Mouse (Mus musculus) heart, adult 2 months (tissue): ENCODE measurements around the gene Stt3a. TPM values are rescaled to one million over a fixed set of nuclear protein-coding genes. Genes with fewer than 3 reads are reported as not detected.
A peak's percentile ranks its signal among the peaks of the same experiment; 100 is the strongest.

Source experiments
- DNase-seq, 2 experiments: peaks; one replicate each; pipeline ENCODE4 v3.0.0; 2021
- H3K27ac ChIP-seq: fragments of 200-600 bp; 2 replicates; pipeline ENCODE4 v1.8.1; 2022
- H3K27me3 ChIP-seq: fragments of 200-500 bp; 2 replicates; pipeline ENCODE4 v1.6.1; 2012; ENCODE audit warnings: mild to moderate bottlenecking, low read length, inconsistent platforms, mixed read lengths; ENCODE audit not compliant: control insufficient read depth, insufficient read depth
- H3K36me3 ChIP-seq: fragments of 200-500 bp; 2 replicates; pipeline ENCODE4 v1.6.1; 2012; ENCODE audit warnings: low read length, inconsistent platforms; ENCODE audit not compliant: control insufficient read depth, insufficient read depth
- H3K4me1 ChIP-seq: fragments of 200-500 bp; 2 replicates; pipeline ENCODE4 v1.6.1; 2011; ENCODE audit warnings: low read length; ENCODE audit not compliant: control insufficient read depth, insufficient read depth
- H3K4me3 ChIP-seq: fragments of 200-600 bp; 2 replicates; pipeline ENCODE4 v1.8.1; 2022
- H3K79me2 ChIP-seq: fragments of 200-500 bp; replicated peaks from 2 replicates; pipeline ENCODE4 v1.6.1; 2012; ENCODE audit warnings: mild to moderate bottlenecking, inconsistent platforms, low read length, moderate library complexity, mixed read lengths; ENCODE audit not compliant: control insufficient read depth, insufficient read depth
- H3K9ac ChIP-seq: fragments of 200-500 bp; 2 replicates; pipeline ENCODE4 v1.6.1; 2012; ENCODE audit warnings: low read depth, mild to moderate bottlenecking, control low read depth, inconsistent platforms, low read length, mixed read lengths
- CTCF ChIP-seq: fragments of 200-600 bp; IDR thresholded peaks from 2 replicates; pipeline ENCODE4 v1.8.1; 2022; ENCODE audit warnings: antibody characterized with exemption, mild to moderate bottlenecking, moderate library complexity
- EP300 ChIP-seq: fragments of 200-500 bp; IDR thresholded peaks from 2 replicates; pipeline ENCODE4 v1.6.1; 2011; ENCODE audit warnings: low read depth, low read length, control low read depth; ENCODE audit not compliant: insufficient read depth
- POLR2A ChIP-seq: fragments of 200-500 bp; IDR thresholded peaks from 2 replicates; pipeline ENCODE4 v1.6.1; 2011; ENCODE audit warnings: mild to moderate bottlenecking, low read depth, low read length, control low read depth; ENCODE audit not compliant: insufficient read depth
- WGBS: fragments of 180-500 bp; shearing (Covaris S2); methylation state at CpG from one replicate; pipeline ENCODE4 v1.1.7; 2018; 5-methylcytosine and 5-hydroxymethylcytosine counted together
- intact Hi-C: fragments of 180-260 bp; cut with DNase I; formaldehyde crosslinking; loops from one replicate; pipeline ENCODE4 v1.15.1; 2025
- long read RNA-seq: library from polyadenylated mRNA; stranded (forward); transcript quantifications from one replicate; pipeline ENCODE4 v2.0.0, GENCODE M21; 2021
- polyA plus RNA-seq: library from polyadenylated mRNA; depleted of rRNA; stranded (reverse); fragments of >200 nt; gene quantifications from 2 replicates; pipeline ENCODE4 v1.2.3, GENCODE M21; 2012; rRNA removed
- total RNA-seq, 2 experiments: library from RNA; stranded (reverse); gene quantifications; 2 replicates each; pipeline ENCODE4 v1.2.3; 2021

Stt3a gene
- total RNA-seq, result 10 to 100 TPM; 59.6 to 71.0 TPM
- polyA plus RNA-seq, result 77.4 and 183 TPM in 2 replicates
- long read RNA-seq, full-length matches to known transcripts, result 42 of 45 reads
- long read RNA-seq, partial matches to known transcripts, result 2 of 45 reads
- long read RNA-seq, other reads (novel, unspliced or antisense), result 1 of 45 reads

DNA sequence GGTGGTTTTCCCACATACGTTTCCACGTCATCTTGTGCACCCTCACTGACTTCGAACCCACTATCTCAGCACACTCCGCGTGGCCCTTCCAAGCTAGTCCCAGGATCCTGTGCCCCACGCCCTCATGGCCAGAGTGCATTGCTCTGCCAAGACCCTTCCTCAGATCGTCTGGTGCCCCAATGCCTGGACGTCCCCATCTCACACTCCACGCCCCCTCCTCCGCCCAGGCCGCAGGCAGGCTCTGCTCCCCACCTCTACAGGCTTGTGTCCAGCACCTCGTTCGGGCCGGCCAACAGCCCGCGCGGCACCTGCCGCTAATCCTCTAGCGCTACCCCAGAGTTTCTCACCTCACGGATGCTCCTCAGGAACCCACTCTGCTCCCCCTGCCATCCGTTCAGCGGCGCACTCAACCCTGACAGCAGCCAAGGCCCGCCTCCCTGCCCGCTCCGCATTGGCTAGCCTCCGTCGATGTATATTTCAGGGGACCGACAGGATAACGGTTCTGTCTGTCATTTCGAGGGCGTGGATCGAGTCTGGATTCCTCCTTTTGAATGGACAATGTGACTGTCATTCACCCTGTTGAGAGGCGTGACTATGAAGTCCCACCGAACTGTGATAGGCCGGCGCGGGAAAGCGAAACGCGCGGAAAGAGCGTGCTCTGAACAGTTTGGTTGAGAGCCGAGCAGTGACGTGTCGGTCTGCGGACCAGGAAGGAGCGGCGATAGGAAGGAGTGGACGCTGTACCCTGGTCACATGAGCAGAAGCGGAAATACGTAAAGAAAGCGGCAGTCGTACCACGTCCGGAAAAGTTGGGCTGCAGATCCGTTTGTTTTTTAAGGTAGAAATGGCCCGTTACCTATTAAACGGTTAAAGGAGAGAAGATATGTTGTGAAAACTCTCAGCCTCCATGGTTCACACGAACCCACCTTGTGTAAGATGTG lies at the start of gene Stt3a:
Stt3a (minus strand) TSS at position 477 of the 941 bp plus-strand sequence.
- Histone ChIP-seq H3K4me1 (peaks cover 1% of the 10 kb centered on the region), H3K4me3 (peak within 1 kb of the TSS; percentile 93), H3K27me3 (no peaks in the 10 kb centered on the region), H3K9ac (peak within 1 kb of the TSS; percentile 85), H3K79me2 (peaks cover 5% of the 10 kb centered on the region), H3K27ac (peak within 1 kb of the TSS; percentile 96), H3K36me3 (peaks cover 4% of the 10 kb centered on the region)
- WGBS, result under 1% methylated on average over 60 of the region's 60 CpGs
- TF ChIP-seq EP300 (peak; percentile 88), POLR2A (peak; percentile 88), CTCF (no peak)
- DNase-seq, result peak; percentile 96 to 100
- intact Hi-C loops, result loop anchor here (2.0 kb wide), 2 partner anchors 29 to 41 kb away; partner anchors contain the start of genes Chek1 and Ei24

DNA sequence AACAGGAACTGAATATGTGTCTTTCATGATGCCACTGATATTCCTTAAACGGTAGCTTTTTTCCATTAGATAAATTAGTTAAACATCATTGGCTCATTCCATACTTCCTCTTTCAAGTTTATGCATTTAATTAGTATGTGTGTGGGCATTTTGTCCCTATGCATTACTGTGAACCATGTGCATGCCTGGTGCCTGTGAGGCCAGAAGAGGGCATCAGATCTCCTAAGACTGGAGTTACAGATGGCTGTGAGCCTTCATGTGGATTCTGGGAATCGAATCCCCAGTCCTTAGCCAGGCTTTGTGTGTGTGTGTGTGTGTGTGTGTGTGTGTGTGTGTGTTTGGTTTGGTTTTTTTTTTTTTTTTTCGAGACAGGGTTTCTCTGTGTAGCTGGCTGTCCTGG lies 47.0 kb upstream of the Stt3a start:
- Histone ChIP-seq H3K4me1 (no peaks in the 10 kb centered on the region), H3K4me3 (no peak overlapping the region), H3K9ac (no peak overlapping the region), H3K27ac (no peak overlapping the region), H3K27me3 (no peaks in the 10 kb centered on the region), H3K79me2 (no peaks in the 10 kb centered on the region), H3K36me3 (no peaks in the 10 kb centered on the region)
- peak; percentile 22; the same call in 1 of the 2 replicates for TF ChIP-seq CTCF
- no peak for TF ChIP-seq EP300
- no peak for DNase-seq
- intact Hi-C loops, result no loop called here
- WGBS, result 40% methylated on average over 3 of the region's 3 CpGs

DNA sequence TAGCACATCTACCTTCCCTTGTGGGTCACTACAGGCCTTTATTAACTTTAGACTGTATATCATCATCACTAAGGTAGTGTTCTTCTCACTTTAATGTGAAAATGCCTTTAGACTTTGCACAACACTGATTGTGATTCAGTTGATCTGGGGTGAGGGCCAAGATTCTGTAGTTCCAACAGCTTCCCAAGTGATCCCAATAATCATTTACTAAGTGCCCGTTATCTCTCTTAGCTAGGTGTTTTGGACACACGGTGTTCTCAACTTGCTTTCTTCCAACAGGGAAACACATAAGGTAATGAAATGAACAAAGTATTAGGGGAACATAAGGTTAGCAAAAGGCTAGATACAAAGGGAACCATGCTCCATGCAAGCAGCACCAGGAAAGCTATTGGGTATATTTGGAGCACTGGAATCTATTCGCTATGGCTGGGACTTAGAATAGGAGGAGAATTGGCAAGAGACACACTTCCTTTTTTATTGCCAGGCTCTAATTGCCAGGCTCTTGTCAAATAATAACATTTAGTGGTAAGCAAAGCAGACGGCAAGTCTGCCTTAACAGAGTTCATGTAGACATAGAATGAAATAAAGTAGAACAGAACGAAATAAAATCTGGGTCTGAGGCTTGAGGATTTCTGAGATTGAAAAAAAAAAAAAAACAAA lies 40.8 kb upstream of the Stt3a start:
- Histone ChIP-seq H3K4me3 (no peak overlapping the region), H3K27me3 (no peaks in the 10 kb centered on the region), H3K9ac (no peak overlapping the region), H3K36me3 (no peaks in the 10 kb centered on the region), H3K79me2 (no peaks in the 10 kb centered on the region), H3K4me1 (no peaks in the 10 kb centered on the region), H3K27ac (no peak overlapping the region)
- intact Hi-C loops, result no loop called here
- no peak for DNase-seq
- TF ChIP-seq POLR2A, result no peak
- TF ChIP-seq EP300, result no peak
- no peak for TF ChIP-seq CTCF
- WGBS, result 57% methylated on average over 5 of the region's 5 CpGs

DNA sequence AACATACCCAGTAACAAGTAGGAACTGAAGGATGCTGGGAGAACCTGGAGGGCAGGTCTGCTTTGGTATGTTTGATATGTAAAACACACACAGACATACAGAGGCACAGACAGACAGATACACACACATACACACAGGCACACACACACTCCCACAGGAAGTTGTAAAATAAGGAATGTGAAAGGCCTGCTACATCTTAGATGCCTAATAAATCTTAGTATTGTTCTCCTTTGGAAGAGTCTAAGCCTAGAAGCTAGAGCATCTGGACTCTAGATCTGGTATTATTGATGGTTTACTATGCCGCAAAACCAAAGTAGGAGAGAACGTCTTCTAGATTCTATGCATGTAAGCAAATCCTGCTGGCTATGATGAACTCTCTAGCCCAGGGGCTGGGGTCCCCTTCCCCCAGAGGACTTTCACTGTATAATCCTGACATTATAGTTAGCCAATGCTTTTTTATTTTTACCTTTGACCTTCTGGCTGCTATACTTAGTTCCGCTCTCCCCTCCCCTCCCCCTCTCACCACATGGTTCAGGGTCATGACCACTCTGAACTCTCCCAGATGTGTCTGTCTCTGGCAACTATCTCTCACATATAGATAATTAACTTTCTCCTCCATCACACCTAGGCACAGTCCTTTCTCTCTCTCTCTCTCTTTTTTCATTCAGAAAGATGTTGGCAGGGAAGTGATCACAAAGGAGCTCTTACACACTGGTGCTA lies 37.9 kb upstream of the Stt3a start:
- Histone ChIP-seq H3K27me3 (no peaks in the 10 kb centered on the region), H3K9ac (no peak overlapping the region), H3K27ac (no peak overlapping the region), H3K4me1 (no peaks in the 10 kb centered on the region), H3K36me3 (no peaks in the 10 kb centered on the region), H3K4me3 (no peak overlapping the region), H3K79me2 (no peaks in the 10 kb centered on the region)
- no peak for DNase-seq
- TF ChIP-seq EP300 (no peak), POLR2A (no peak), CTCF (no peak)
- 100% methylated on average over 3 of the region's 3 CpGs for WGBS
- intact Hi-C loops, result no loop called here

DNA sequence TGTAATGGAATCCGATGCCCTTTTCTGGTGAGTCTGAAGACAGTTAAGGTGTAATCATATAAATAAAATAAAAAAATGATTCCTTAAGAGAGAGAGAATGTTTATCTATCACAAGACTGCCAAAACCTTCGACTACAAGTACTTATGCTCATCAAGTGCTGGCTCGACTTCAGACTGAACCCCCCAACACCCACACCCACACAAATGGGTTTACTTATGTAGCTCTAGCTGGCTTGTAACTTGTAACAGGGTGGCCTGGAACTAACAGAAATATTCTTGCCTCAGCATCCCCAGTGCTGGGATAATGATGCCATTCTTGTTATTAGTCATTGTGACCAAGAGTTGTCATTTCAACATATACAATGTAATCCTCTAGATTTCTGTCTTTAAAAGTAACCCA lies 36.4 kb upstream of the Stt3a start:
- WGBS, result 72% methylated on average over 3 of the region's 3 CpGs
- no peaks in the 10 kb centered on the region for H3K27me3 ChIP-seq
- intact Hi-C loops, result no loop called here
- H3K27ac ChIP-seq, result no peak overlapping the region
- no peak for DNase-seq
- H3K36me3 ChIP-seq, result no peaks in the 10 kb centered on the region
- H3K9ac ChIP-seq, result no peak overlapping the region
- no peaks in the 10 kb centered on the region for H3K4me1 ChIP-seq
- no peaks in the 10 kb centered on the region for H3K79me2 ChIP-seq
- H3K4me3 ChIP-seq, result no peak overlapping the region
- TF ChIP-seq CTCF, result no peak
- no peak for TF ChIP-seq EP300
- no peak for TF ChIP-seq POLR2A
